Mouse (Mus musculus): ENCODE measurements around the gene Gm10645. TPM values are rescaled to one million over a fixed set of nuclear protein-coding genes. Genes with fewer than 3 reads are reported as not detected.

Gene Gm10645
- polyA plus RNA-seq, 1 experiment from 2014 or later: 6.7 TPM

- 62% methylated on average over 2 of the region's 2 CpGs for WGBS
- no peak overlapping the region for H3K27ac ChIP-seq (replicated peaks)
- ATAC-seq (ENCODE audit: low read depth): no peak
- no peak overlapping the region for H3K4me3 ChIP-seq
- H3K27me3 ChIP-seq: no peaks in the 10 kb centered on the region
- H3K4me1 ChIP-seq (replicated peaks): no peaks in the 10 kb centered on the region
- H3K9me3 ChIP-seq: no peaks in the 10 kb centered on the region
- no peaks in the 10 kb centered on the region for H3K36me3 ChIP-seq
- H3K4me2 ChIP-seq: no peak overlapping the region
- H3K9ac ChIP-seq: no peak overlapping the region
These were observed 30.9 kb downstream of the Gm10645 start for GRCm38 (mm10) chr8:83135086-83135485.

Other genes with a start within 250 kb of the Gm10645 start
- gene Tbc1d9, start 818 bp downstream of the Gm10645 start, polyA plus RNA-seq (2015; fragmentation: Nextera tagmentation; extraction: Ambion mirVana): 15.3 and 16.3 TPM in 2 replicates
- 0.11 and 0.23 TPM in 2 replicates for gene Ucp1, start 124.2 kb upstream of the Gm10645 start, polyA plus RNA-seq (2015; fragmentation: Nextera tagmentation; extraction: Ambion mirVana)
- gene Elmod2, start 166.3 kb upstream of the Gm10645 start, polyA plus RNA-seq (2015; fragmentation: Nextera tagmentation; extraction: Ambion mirVana): 19.6 and 22.2 TPM in 2 replicates
- gene Mgat4d, start 182.3 kb upstream of the Gm10645 start, polyA plus RNA-seq (2015; fragmentation: Nextera tagmentation; extraction: Ambion mirVana): not detected in 2 replicates
- gene Clgn, start 223.7 kb upstream of the Gm10645 start, polyA plus RNA-seq (2015; fragmentation: Nextera tagmentation; extraction: Ambion mirVana): 12.9 and 15.9 TPM in 2 replicates

All from neural tube, embryonic 13.5 days (tissue).